ENCODE assay signal across 10 mouse cellular contexts in genomic region chr11:113100800-113101199, GRCm38 (mm10).
DNase-seq lines count a peak whose midpoint lies in the region; ATAC-seq and TF ChIP-seq lines count a peak whose summit lies in the region.
"Had no signal": no experiment of that assay in that cellular context is flagged by ENCODE, and none has a peak within 500 bp of the region (broad histone marks: within the 10 kb centered on the region; RNA-seq: fewer than 3 reads in every experiment).

No protein-coding gene starts in this region.

- no peak overlapping the region for H3K4me2 ChIP-seq in heart, embryonic 13.5 days
- no peak overlapping the region for H3K4me2 ChIP-seq in heart, embryonic 11.5 days
- no peak overlapping the region for H3K4me2 ChIP-seq in midbrain, embryonic 13.5 days (replicated peaks)
- H3K4me2 ChIP-seq in midbrain, embryonic 16.5 days (ENCODE audit: low read length) = no peak overlapping the region
- peak overlapping the region; percentile 56 for H3K4me2 ChIP-seq in intestine, postnatal 0 days (replicated peaks; ENCODE audit: low read depth)

- WGBS in heart, embryonic 13.5 days = 52% methylated on average over 9 of the region's 9 CpGs
- 54% methylated on average over 9 of the region's 9 CpGs for WGBS in heart, embryonic 11.5 days (ENCODE audit: insufficient replicate concordance)
- 16% methylated on average over 9 of the region's 9 CpGs for WGBS in midbrain, embryonic 13.5 days
- 17% methylated on average over 9 of the region's 9 CpGs for WGBS in midbrain, embryonic 16.5 days
- 37% methylated on average over 9 of the region's 9 CpGs for WGBS in intestine, postnatal 0 days

- H3K27me3 ChIP-seq in heart, embryonic 13.5 days (replicated peaks) = 0 out of 2 replicates have a peak, but pooled peaks cover 3% of the 10 kb centered on the region
- no peaks in the 10 kb centered on the region for H3K27me3 ChIP-seq in heart, embryonic 11.5 days (ENCODE audit: control insufficient read depth, insufficient read depth, low read length)
- H3K27me3 ChIP-seq in midbrain, embryonic 13.5 days = no peaks in the 10 kb centered on the region
- no peaks in the 10 kb centered on the region for H3K27me3 ChIP-seq in midbrain, embryonic 16.5 days (ENCODE audit: control insufficient read depth, insufficient read depth, low read depth, low read length)
- no peaks in the 10 kb centered on the region for H3K27me3 ChIP-seq in intestine, postnatal 0 days (replicated peaks; ENCODE audit: control insufficient read depth, insufficient read depth, low read length)

- no peak for DNase-seq in natural killer cell, adult 2 months (ENCODE audit: low spot score in 2 of 2)
- DNase-seq in layer of hippocampus, adult 9-10 months (ENCODE audit: low spot score) = no peak
- no peak for DNase-seq in cerebellum, postnatal 4 days (ENCODE audit: low spot score in 2 of 2)
- DNase-seq: cerebellum, adult 9-11 months; layer of hippocampus, postnatal 36 days had no signal

- H3K4me1 ChIP-seq in heart, embryonic 13.5 days = peaks cover 29% of the 10 kb centered on the region
- peaks cover 4% of the 10 kb centered on the region; the same call in 1 of the 2 replicates for H3K4me1 ChIP-seq in heart, embryonic 11.5 days (ENCODE audit: control insufficient read depth, insufficient read depth, low read length)
- H3K4me1 ChIP-seq in midbrain, embryonic 13.5 days (replicated peaks) = peaks cover 35% of the 10 kb centered on the region
- H3K4me1 ChIP-seq in midbrain, embryonic 16.5 days (ENCODE audit: control insufficient read depth, insufficient read depth, low read length) = peaks cover 13% of the 10 kb centered on the region
- peaks cover 10% of the 10 kb centered on the region; the same call in 1 of the 2 replicates for H3K4me1 ChIP-seq in intestine, postnatal 0 days (replicated peaks; ENCODE audit: control insufficient read depth, insufficient read depth, low read length)

- 0 out of 2 replicates have a peak overlapping the region, but pooled peaks have one; percentile 42 for H3K9ac ChIP-seq in heart, embryonic 13.5 days
- no peak overlapping the region for H3K9ac ChIP-seq in heart, embryonic 11.5 days (ENCODE audit: low read depth, low read length)
- no peak overlapping the region for H3K9ac ChIP-seq in midbrain, embryonic 13.5 days (replicated peaks)
- H3K9ac ChIP-seq in midbrain, embryonic 16.5 days (ENCODE audit: low read depth, low read length) = no peak overlapping the region
- H3K9ac ChIP-seq in intestine, postnatal 0 days (ENCODE audit: low read depth, low read length) = 0 out of 2 replicates have a peak overlapping the region, but pooled peaks have one; percentile 12

- TF ChIP-seq CTCF in intestine, postnatal 0 days (IDR thresholded peaks at IDR 0.05; ENCODE audit: low read depth) = no peak

- no peaks in the 10 kb centered on the region for H3K36me3 ChIP-seq in heart, embryonic 13.5 days
- H3K36me3 ChIP-seq in heart, embryonic 11.5 days (ENCODE audit: control insufficient read depth, insufficient read depth, low read length) = no peaks in the 10 kb centered on the region
- no peaks in the 10 kb centered on the region for H3K36me3 ChIP-seq in midbrain, embryonic 13.5 days
- no peaks in the 10 kb centered on the region for H3K36me3 ChIP-seq in midbrain, embryonic 16.5 days (ENCODE audit: control insufficient read depth, insufficient read depth, low read length)
- no peaks in the 10 kb centered on the region; the same call in 1 of the 2 replicates for H3K36me3 ChIP-seq in intestine, postnatal 0 days (ENCODE audit: control insufficient read depth, insufficient read depth)

- H3K27ac ChIP-seq in heart, embryonic 13.5 days (replicated peaks) = no peak overlapping the region
- H3K27ac ChIP-seq in heart, embryonic 11.5 days (ENCODE audit: low read depth, low read length) = no peak overlapping the region
- peak overlapping the region; percentile 54; the same call in 1 of the 2 replicates for H3K27ac ChIP-seq in midbrain, embryonic 13.5 days
- H3K27ac ChIP-seq in midbrain, embryonic 16.5 days (ENCODE audit: low read length) = no peak overlapping the region
- peak overlapping the region; percentile 15; the same call in 1 of the 2 replicates for H3K27ac ChIP-seq in intestine, postnatal 0 days (ENCODE audit: low read depth, low read length)

- no peak for ATAC-seq in heart, embryonic 13.5 days (ENCODE audit: extremely low read depth, insufficient number of reproducible peaks, low FRiP score, low TSS enrichment)
- no peak for ATAC-seq in heart, embryonic 11.5 days (replicated peaks; ENCODE audit: insufficient number of reproducible peaks, low FRiP score, low TSS enrichment)
- no peak for ATAC-seq in midbrain, embryonic 13.5 days
- ATAC-seq in midbrain, embryonic 16.5 days = no peak
- ATAC-seq in intestine, postnatal 0 days = 0 out of 2 replicates have a peak, but pooled peaks have one; percentile 20

- H3K4me3 ChIP-seq in heart, embryonic 13.5 days = no peak overlapping the region
- H3K4me3 ChIP-seq in heart, embryonic 11.5 days (ENCODE audit: low read depth, low read length) = no peak overlapping the region
- no peak overlapping the region for H3K4me3 ChIP-seq in midbrain, embryonic 13.5 days (replicated peaks)
- H3K4me3 ChIP-seq in midbrain, embryonic 16.5 days (ENCODE audit: low read depth, low read length) = no peak overlapping the region
- H3K4me3 ChIP-seq in intestine, postnatal 0 days (ENCODE audit: low read depth, low read length) = peak overlapping the region; percentile 4; the same call in 1 of the 2 replicates

- no peaks in the 10 kb centered on the region for H3K9me3 ChIP-seq in heart, embryonic 13.5 days
- no peaks in the 10 kb centered on the region for H3K9me3 ChIP-seq in heart, embryonic 11.5 days (replicated peaks; ENCODE audit: control insufficient read depth, low read length)
- H3K9me3 ChIP-seq in midbrain, embryonic 13.5 days = no peaks in the 10 kb centered on the region
- no peaks in the 10 kb centered on the region for H3K9me3 ChIP-seq in midbrain, embryonic 16.5 days (replicated peaks; ENCODE audit: control insufficient read depth, low read length, poor library complexity, severe bottlenecking)
- no peaks in the 10 kb centered on the region for H3K9me3 ChIP-seq in intestine, postnatal 0 days (ENCODE audit: control insufficient read depth)

Comparison
In these comparisons a context has a peak if more than half of its experiments do, and no peak if none do; other contexts are left out.
1. H3K27ac ChIP-seq: peak in midbrain, embryonic 13.5 days (single experiment) and intestine, postnatal 0 days (single experiment); none in heart, embryonic 13.5 days (single experiment), heart, embryonic 11.5 days (single experiment) and midbrain, embryonic 16.5 days (single experiment).
2. H3K9ac ChIP-seq: peak in heart, embryonic 13.5 days (single experiment) and intestine, postnatal 0 days (single experiment); none in heart, embryonic 11.5 days (single experiment), midbrain, embryonic 13.5 days (single experiment) and midbrain, embryonic 16.5 days (single experiment).